Mouse (Mus musculus): ENCODE results near the gene Col4a4.

DNA sequence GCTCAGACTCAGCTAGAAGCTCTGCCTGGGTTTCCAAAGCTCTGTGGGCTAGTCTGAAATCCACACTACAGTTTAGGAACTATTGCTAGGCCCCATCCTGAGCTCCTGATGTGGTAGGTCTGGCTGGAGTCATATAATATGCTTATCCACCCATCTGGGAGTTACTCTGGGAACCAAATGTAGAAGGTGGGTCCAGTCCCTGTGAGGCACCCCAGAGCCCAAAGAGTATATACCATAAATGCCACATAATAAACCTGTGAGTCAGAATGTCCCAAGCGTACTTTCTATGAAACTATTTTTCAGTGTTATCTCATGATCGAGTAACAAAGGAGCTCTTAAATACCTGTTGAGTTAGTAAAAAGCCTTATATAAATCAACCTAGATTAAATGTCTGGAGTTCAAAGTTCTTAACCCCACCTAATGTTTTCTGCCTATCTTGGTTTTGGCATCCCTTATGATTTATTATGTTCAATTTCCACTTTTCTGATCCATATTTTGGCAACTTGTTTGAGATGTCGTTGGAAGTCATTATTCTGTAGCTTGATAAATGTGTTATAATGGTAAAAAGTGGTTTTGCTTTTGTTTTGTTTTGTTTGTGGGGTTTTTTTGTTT is 172.1 kb downstream of the Col4a4 start:
- TF ChIP-seq CTCF (IDR thresholded peaks at IDR 0.05; ENCODE audit: low read depth) (no peak), EP300 (IDR thresholded peaks at IDR 0.05; ENCODE audit: low read depth) (no peak)

Data from liver, postnatal 0 days (tissue).